Mouse (Mus musculus) testis, adult 2 months (tissue): Measurements from ENCODE around the gene Rapgef2.

Source experiments
- CTCF ChIP-seq: fragments of 200-500 bp; IDR thresholded peaks from 2 replicates; pipeline ENCODE4 v1.5.1; 2012; ENCODE audit warnings: low read depth, mild to moderate bottlenecking, inconsistent platforms, low read length, moderate library complexity; ENCODE audit not compliant: control insufficient read depth, insufficient read depth, insufficient replicate concordance
- POLR2A ChIP-seq: fragments of 200-500 bp; IDR thresholded peaks from 2 replicates; pipeline ENCODE4 v1.6.1; 2012; ENCODE audit warnings: low read depth, mild to moderate bottlenecking, inconsistent platforms, low read length, moderate library complexity; ENCODE audit not compliant: control insufficient read depth

- TF ChIP-seq CTCF (no peak), POLR2A (no peak)
These were observed 262.5 kb downstream of the Rapgef2 start for GRCm38 (mm10) chr3:79023735-79024328.
